Mouse (Mus musculus) T-helper 2 cell (primary cell): ENCODE measurements around the gene Ndufb6.
"Not testable (repeated sequence)": the region's sequence is repeated elsewhere in the genome, so short reads cannot be mapped to it uniquely, and the experiment has no call there.

Experiments
- in situ Hi-C: fragments of 300-600 bp; cut with MboI, MseI; formaldehyde crosslinking; loops from one replicate; pipeline ENCODE4 v1.15.1; 2025; ENCODE audit warnings: high pct_unique_total_duplicates

Ndufb6 gene

GRCm38 (mm10) chr4:40279276-40279900 is at the start of gene Ndufb6:
Ndufb6 (minus strand) TSS chr4:40279421.
- in situ Hi-C loops: loop anchor here (5.0 kb wide), 1 partner anchor 137 kb away; the partner anchor contains the start of gene Aco1

GRCm38 (mm10) chr4:40327161-40327560 is 47.9 kb upstream of the Ndufb6 start:
- in situ Hi-C loops: no loop called here

- in situ Hi-C loops: no loop called here
These were observed 45.4 kb upstream of the Ndufb6 start for GRCm38 (mm10) chr4:40324620-40325019.

GRCm38 (mm10) chr4:40317404-40317803 is 38.2 kb upstream of the Ndufb6 start:
- in situ Hi-C loops: no loop called here

GRCm38 (mm10) chr4:40313026-40313425 is 33.8 kb upstream of the Ndufb6 start:
- in situ Hi-C loops: no loop called here

- in situ Hi-C loops: no loop called here
These were observed 33.0 kb upstream of the Ndufb6 start for GRCm38 (mm10) chr4:40312213-40312612.

- in situ Hi-C loops: no loop called here
These were observed 31.7 kb upstream of the Ndufb6 start for GRCm38 (mm10) chr4:40310796-40311383.

GRCm38 (mm10) chr4:40309682-40310081 is 30.5 kb upstream of the Ndufb6 start:
- in situ Hi-C loops: loop anchor here (10.0 kb wide), 1 partner anchor 375 kb away; no protein-coding TSS in a partner anchor

GRCm38 (mm10) chr4:40302445-40303125 is 23.4 kb upstream of the Ndufb6 start:
- in situ Hi-C loops: loop anchor here (10.0 kb wide), 1 partner anchor 382 kb away; no protein-coding TSS in a partner anchor

- in situ Hi-C loops: loop anchor here (10.0 kb wide), 1 partner anchor 384 kb away; no protein-coding TSS in a partner anchor
These were observed 22.0 kb upstream of the Ndufb6 start for GRCm38 (mm10) chr4:40301076-40301789.

- in situ Hi-C loops: no loop called here
These were observed 19.9 kb upstream of the Ndufb6 start for GRCm38 (mm10) chr4:40299169-40299568.

- in situ Hi-C loops: not testable (repeated sequence)
These were observed 12.3 kb upstream of the Ndufb6 start for GRCm38 (mm10) chr4:40291511-40291910.

- in situ Hi-C loops: no loop called here
These were observed 9.8 kb upstream of the Ndufb6 start for GRCm38 (mm10) chr4:40289046-40289445.

- in situ Hi-C loops: no loop called here
These were observed 8.2 kb upstream of the Ndufb6 start for GRCm38 (mm10) chr4:40287415-40287814.

GRCm38 (mm10) chr4:40285582-40285981 is 6.4 kb upstream of the Ndufb6 start:
- in situ Hi-C loops: no loop called here

GRCm38 (mm10) chr4:40278880-40279275 is 343 bp downstream of the Ndufb6 start:
- in situ Hi-C loops: loop anchor here (5.0 kb wide), 1 partner anchor 137 kb away; the partner anchor contains the start of gene Aco1

- in situ Hi-C loops: loop anchor here (10.0 kb wide), 3 partner anchors 705 to 1445 kb away; partner anchors contain the start of genes Nfx1 and Rpp25l
These were observed 9.7 kb downstream of the Ndufb6 start, which contains the start of the genes Smim27 and Topors for GRCm38 (mm10) chr4:40269430-40270032. Smim27 (plus strand) TSS chr4:40269579. Topors (minus strand) TSS chr4:40269850.

- in situ Hi-C loops: loop anchor here (10.0 kb wide), 3 partner anchors 706 to 1446 kb away; partner anchors contain the start of genes Nfx1 and Rpp25l
These were observed 10.4 kb downstream of the Ndufb6 start for GRCm38 (mm10) chr4:40268835-40269234.

- in situ Hi-C loops: loop anchor here (10.0 kb wide), 3 partner anchors 706 to 1446 kb away; partner anchors contain the start of genes Nfx1 and Rpp25l
These were observed 10.9 kb downstream of the Ndufb6 start for GRCm38 (mm10) chr4:40268204-40268813.

GRCm38 (mm10) chr4:40267681-40268080 is 11.5 kb downstream of the Ndufb6 start:
- in situ Hi-C loops: loop anchor here (10.0 kb wide), 3 partner anchors 707 to 1447 kb away; partner anchors contain the start of genes Nfx1 and Rpp25l
